Mouse (Mus musculus): ENCODE results near the gene Mrpl33.
A peak's percentile ranks its signal among the peaks of the same experiment; 100 is the strongest.

The Mrpl33 gene

GRCm38 (mm10) chr5:31642300-31642699, 45.6 kb downstream of the Mrpl33 start:
- DNase-seq (ENCODE audit: low read depth), result no peak

DNA sequence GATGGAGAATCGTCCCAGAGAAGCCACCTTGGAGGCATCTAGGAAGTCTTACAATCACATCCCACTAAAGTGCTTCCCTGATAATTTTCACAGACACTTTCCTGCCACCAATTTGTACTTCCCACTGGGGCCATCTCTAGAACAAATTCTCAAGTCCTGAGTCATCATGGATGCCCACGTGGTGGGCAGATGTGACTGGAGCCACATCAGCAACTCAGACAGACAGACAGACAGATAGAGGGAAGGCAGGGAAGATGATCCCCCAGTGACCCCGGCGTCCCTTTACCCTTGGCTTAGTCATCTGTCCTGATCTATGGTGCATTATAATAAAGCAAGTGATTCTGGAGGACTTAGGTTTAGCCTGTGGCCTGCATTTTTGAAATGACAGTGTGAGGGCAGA, 47.5 kb downstream of the Mrpl33 start:
- no peak for DNase-seq (ENCODE audit: low read depth)

- no peak for DNase-seq (ENCODE audit: low read depth)
These were observed 48.1 kb downstream of the Mrpl33 start for GRCm38 (mm10) chr5:31644847-31645246.

DNA sequence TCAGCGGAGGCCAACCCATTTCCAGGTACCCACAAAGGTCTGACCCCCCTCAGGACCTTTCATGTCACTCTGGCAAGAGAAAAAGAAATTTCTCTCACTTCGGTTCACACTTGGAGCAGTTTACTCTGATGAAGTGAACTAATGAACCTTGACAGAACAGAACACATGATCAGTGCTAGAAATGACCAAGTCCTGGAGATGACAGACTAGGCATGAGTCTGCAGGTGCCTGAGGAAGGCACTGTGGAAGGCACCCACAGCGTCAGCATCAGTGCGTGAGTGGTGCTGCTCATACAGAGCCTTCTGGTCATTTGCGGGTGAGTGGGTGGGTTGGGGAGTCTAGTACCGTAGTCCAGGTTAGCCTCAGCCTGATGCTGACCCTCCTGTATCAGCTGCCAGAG, 49.1 kb downstream of the Mrpl33 start:
- no peak for DNase-seq (ENCODE audit: low read depth)

DNA sequence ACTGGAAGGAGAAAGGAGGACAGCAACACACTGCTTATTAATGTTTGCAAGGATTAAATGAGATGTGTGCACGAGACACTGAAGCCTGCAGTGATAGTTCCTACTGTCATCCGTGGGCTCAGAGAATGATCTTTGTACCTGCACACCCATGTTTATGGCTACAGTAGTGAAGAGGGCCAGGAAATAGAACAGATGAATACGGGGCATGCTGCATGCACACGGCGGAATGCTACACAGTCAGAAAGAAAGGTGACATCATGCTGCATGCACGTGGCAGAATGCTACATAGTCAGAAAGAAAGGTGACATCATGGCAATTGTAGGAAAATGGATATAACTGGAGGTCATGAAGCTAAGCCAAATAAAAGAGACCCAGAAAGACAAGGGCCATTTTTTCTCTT, 49.8 kb downstream of the Mrpl33 start:
- no peak for DNase-seq (ENCODE audit: low read depth)

DNA sequence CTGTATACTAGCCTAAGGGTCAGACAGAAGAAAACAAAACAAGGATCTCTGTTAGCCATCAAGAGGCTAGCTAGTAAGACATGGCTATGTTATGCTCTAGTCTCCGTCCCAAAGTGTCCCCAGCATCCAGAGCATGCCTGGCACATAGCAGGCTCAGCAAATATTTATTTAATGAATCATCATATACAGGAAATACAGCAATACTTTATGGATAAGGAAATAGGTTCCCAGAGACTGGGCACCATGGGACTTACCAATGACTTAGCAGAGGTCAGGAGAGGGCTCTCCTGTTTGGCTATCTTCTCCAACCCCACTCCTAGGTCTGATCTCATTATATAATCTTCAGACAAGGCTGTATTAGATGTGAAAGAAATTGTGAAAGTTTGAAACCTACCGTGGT, 50.6 kb downstream of the Mrpl33 start:
- DNase-seq (ENCODE audit: low read depth), result no peak

GRCm38 (mm10) chr5:31650518-31651288, 54.0 kb downstream of the Mrpl33 start:
- no peak for DNase-seq (ENCODE audit: low read depth)

GRCm38 (mm10) chr5:31655688-31656190, 59.0 kb downstream of the Mrpl33 start:
- DNase-seq (ENCODE audit: low read depth), result no peak

DNA sequence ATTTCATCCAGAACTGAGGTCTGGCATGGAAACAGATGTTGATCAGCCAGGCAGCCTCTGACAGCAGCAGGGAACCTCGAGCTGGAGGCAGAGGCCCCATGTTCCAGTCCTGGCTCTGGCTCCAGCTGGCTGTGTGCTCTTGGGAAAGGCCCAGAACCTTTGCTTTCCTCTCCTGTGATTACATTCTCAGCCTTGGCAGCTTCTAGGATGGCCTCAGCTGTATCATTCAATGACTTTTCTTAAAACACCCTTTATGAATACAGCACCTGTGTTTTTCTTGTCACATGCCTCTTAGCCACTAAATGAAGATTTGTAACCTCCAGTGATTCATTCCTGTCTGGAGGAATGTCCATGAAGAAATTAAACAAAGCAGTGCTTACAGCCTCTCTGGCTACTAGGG, 69.4 kb downstream of the Mrpl33 start:
- DNase-seq (ENCODE audit: low read depth), result no peak

- DNase-seq (ENCODE audit: low read depth), result no peak
These were observed 71.7 kb downstream of the Mrpl33 start for GRCm38 (mm10) chr5:31668325-31668968.

DNA sequence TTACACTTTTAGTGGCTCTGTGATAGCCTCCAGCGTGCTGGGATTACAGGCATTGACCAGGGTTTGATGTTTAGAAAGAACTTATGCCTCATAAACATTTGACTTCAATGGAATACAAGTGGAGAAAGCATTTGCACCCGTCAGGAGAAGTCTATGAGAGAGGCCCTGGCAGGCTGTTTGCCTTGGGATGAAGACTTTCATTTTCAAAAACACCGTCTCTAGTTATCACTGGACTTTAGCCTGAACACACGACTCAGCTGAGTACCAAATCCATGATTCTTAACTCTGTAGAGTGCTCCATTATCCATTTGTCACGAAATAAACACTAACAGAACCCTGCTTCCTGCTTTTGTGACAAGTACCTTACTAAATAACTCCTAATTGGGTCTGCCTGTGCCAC, 73.2 kb downstream of the Mrpl33 start:
- no peak for DNase-seq (ENCODE audit: low read depth)

DNA sequence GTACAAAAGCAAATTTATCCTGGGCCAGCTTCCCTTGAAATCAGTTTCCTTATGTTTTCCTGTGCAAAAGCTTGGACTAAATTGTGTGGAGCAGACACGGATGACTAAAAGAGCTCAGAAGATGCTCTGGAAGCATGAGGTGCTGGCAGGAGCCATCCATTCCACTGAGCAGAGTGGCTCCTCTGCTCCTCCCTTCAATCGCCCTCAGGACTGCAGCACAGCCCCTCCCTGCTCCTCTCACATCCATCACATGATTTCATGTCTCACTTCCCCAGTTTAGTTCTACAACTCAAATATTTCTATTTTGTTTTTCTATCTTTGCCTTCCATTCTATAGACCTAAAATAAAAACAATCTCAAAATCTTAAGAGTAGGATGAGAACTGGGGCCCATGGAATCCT, 74.4 kb downstream of the Mrpl33 start:
- no peak for DNase-seq (ENCODE audit: low read depth)

GRCm38 (mm10) chr5:31673431-31673830, 76.7 kb downstream of the Mrpl33 start:
- DNase-seq (ENCODE audit: low read depth), result no peak

- DNase-seq (ENCODE audit: low read depth), result no peak
These were observed 81.3 kb downstream of the Mrpl33 start for GRCm38 (mm10) chr5:31678000-31678399.

DNA sequence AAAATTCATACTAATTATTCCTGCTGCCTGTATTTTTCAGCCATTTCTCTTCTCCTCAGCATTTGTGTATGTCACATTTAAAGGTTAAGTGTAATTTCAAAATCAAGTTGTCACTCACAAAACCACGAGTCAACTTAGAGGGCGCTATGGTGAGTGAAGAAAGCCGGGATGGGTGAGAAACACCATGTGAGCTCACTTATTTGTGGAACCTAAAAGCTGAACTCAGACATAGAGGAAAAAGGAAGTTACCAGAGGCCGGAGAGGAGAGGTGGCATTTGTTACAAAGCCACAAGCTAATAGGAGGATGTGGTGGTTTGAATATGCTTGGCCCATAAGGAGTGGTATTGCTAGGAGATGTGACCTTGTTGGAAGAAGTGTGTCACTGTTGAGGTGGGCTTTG, 83.4 kb downstream of the Mrpl33 start:
- DNase-seq (ENCODE audit: low read depth), result no peak

- DNase-seq (ENCODE audit: low read depth), result no peak
These were observed 85.6 kb downstream of the Mrpl33 start for GRCm38 (mm10) chr5:31682305-31682704.

DNA sequence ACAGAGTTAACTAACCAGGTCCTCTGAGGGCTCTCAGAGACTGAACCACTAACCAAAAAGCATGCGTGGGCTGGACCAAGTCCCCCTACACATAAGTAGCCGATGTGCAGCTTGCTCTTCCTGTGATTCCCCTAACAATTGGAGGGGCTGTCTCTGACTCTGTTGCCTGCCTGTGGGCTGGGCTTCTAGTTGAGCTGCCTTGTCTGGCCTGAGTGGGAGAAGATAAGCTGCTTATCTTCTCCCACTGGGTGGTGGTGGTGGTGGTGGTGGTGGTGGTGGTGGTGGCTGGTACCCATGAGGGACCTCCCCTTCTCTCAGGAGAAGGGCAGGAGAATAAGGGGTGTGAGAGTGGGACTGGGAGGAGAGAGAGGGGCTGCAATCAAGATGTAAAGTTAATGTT, 89.3 kb downstream of the Mrpl33 start:
- DNase-seq (ENCODE audit: low read depth), result no peak

DNA sequence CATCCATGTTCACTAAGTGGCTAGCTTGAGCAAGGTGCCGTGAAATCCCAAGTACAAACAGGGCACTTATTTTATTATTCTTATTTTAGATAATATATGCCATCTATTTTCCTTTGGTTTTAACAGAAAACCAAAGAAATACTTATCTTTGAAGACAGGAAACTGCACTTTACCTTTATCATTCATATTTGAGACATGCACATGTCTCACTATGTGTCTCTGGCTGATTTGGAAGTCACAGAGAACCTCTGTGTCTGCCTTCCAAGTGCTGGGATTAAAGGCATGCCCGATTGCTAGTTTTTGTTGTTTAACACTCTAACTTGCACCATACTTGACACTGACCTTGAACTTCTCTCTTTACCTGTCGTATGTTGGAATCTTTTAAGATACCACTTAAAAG, 91.2 kb downstream of the Mrpl33 start:
- DNase-seq (ENCODE audit: low read depth), result no peak

DNA sequence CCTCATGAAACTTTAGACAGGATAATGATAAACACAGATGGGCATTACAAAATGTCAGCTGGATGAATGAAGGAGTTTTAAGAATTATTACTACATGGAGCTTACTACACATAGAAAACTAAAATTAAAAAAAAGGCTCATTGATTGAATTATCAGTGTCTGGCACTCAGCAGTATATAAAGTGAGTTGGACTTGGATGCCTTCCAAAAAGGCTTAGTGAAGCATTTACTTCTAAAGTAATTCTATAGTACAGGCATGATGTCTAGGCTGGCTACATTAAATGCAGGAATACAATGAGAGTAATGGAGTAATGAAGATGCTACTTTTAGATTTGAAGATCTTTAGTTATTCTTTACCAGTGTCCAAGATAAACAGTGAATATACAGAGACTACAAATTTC, 96.5 kb downstream of the Mrpl33 start:
- DNase-seq (ENCODE audit: low read depth), result no peak

DNA sequence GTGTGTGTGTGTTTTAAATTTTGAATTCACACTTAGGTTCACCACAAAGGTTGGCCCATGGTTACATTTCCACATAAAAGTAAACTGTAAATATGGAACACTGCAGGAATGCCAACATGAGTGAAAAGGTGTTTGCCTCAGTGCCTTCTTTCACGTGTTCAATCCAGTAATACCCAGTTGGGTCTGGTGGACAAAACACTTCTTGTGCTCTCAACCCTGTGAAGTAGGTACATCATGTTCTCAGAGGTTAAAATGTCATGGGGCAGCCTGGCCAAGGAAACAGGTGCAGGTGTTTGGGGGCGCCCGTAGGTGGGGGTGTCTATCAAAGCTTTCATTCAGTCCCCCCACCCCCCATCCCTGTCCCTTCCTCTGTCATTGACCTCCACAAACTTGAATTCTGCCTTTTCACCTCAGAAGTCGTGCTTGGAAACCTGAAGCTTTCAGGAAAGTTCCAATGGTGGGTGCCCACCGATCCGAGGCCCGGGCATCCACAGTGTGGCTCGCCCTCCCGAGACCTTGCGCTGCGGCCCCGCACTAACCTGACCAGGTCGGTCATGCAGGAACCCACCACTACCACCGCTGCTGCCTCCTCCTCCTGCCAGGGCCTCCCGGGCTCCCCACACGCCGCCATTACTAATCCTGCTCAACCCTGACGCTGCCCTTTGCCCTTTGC, 100.4 kb downstream of the Mrpl33 start, which contains the start of gene Rbks:
TSS of gene Rbks (minus strand) at position 657 of the 673 bp plus-strand sequence.
- DNase-seq (ENCODE audit: low read depth), result no peak

DNA sequence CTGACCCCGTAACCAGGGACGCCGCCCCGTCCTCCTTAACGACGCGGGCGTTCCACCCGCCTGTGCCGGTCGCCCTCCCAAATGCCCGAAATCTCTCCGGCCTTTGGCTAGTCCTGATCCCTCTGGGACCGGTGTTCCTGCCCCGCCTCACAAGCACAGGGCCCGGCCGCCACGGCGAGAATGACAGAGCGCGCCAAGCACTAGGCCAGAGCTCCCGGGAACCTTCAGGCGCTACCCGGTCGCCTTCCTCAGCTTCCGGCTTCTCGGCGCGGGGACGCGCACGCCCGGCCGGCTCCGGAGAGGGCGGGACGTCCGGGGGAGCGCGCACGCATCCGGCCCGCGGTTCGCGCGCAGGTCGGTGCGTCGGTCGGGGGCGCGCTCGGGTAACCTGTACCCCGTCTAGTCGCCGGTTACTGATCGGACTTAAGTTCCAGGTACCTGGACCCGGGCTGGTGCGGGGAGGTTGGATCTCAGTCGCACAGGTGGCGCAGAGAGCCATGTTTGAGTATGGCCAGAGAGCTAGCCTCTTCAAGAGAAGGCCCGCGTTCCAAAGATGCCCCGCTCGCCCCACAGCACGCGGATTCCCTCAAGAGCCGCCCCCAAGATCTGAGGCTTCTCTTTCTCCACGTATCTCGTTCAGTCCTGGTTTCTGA, 101.0 kb downstream of the Mrpl33 start, which contains the start of gene Babam2:
TSS of gene Babam2 (plus strand) at position 41 of the 653 bp plus-strand sequence.
- DNase-seq (ENCODE audit: low read depth), result peak; percentile 96

DNA sequence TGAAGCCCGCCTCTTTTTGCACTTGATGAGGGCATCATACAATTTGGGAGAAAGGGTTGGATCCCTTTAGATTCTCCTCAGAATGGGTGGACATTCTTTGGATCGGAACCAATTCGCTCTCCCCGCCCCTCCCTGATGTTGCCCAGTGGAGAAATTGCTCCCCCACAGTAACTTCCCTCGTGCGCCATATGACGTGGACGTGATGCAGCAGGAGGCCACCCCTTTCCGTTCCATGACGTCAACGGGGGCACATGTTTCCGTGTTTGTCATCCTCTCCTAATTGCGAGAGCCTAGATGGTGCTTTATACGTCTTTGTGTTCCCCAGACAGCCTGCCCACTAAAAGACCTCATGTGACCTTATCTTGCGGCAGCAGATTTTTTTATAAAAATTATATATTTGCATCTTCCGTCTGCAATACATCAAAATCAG, 101.6 kb downstream of the Mrpl33 start:
- peak; percentile 99 for DNase-seq (ENCODE audit: low read depth)
